Mouse (Mus musculus): ENCODE results near the gene Otoa. TPM values are rescaled to one million over a fixed set of nuclear protein-coding genes. Genes with fewer than 3 reads are reported as not detected.

The Otoa gene
- total and polyA plus RNA-seq, 2 experiments from 2014 or later = 0.16 to 0.48 TPM

- Histone ChIP-seq H3K9me3 (ENCODE audit: low read length) (no peaks in the 10 kb centered on the region), H3K27ac (ENCODE audit: low read depth, low read length) (no peak overlapping the region), H3K27me3 (ENCODE audit: insufficient read depth, low read length) (no peaks in the 10 kb centered on the region), H3K4me1 (ENCODE audit: insufficient read depth) (peaks cover 13% of the 10 kb centered on the region), H3K4me3 (ENCODE audit: low read depth, low read length) (no peak overlapping the region), H3K36me3 (ENCODE audit: insufficient read depth) (no peaks in the 10 kb centered on the region), H3K9ac (no peak overlapping the region), H3K4me2 (ENCODE audit: low read depth) (no peak overlapping the region)
- DNase-seq = peak; percentile 45
- ATAC-seq = 0 out of 2 replicates have a peak, but pooled peaks have one; percentile 47
- WGBS = 58% methylated on average over 4 of the region's 4 CpGs
- no peak for TF ChIP-seq CTCF (IDR thresholded peaks at IDR 0.05; ENCODE audit: low read depth)
These were observed 130.4 kb downstream of the Otoa start for GRCm38 (mm10) chr7:121211804-121212203.

Other genes starting within 250 kb of the Otoa start
- 53.8 and 56.4 TPM in 2 replicates for gene Eef2k, start 238.8 kb upstream of the Otoa start, total RNA-seq (2014; rRNA removed)
- gene Eef2k, start 238.8 kb upstream of the Otoa start, polyA plus RNA-seq (2015; fragmentation: Nextera tagmentation; extraction: Ambion mirVana) = 31.6 and 35.4 TPM in 2 replicates
- 28.3 and 31.2 TPM in 2 replicates for gene Polr3e, start 163.9 kb upstream of the Otoa start, total RNA-seq (2014; rRNA removed)
- 18.1 and 20.9 TPM in 2 replicates for gene Polr3e, start 163.9 kb upstream of the Otoa start, polyA plus RNA-seq (2015; fragmentation: Nextera tagmentation; extraction: Ambion mirVana)
- gene Cdr2, start 99.3 kb upstream of the Otoa start, total RNA-seq (2014; rRNA removed) = 20.2 and 21.2 TPM in 2 replicates
- gene Cdr2, start 99.3 kb upstream of the Otoa start, polyA plus RNA-seq (2015; fragmentation: Nextera tagmentation; extraction: Ambion mirVana) = 5.4 and 5.8 TPM in 2 replicates
- 0.48 TPM in 1 of 2 replicates, not detected in the other for gene Mfsd13b, start 99.1 kb upstream of the Otoa start, total RNA-seq (2014; rRNA removed)
- 0.21 and 0.53 TPM in 2 replicates for gene Mfsd13b, start 99.1 kb upstream of the Otoa start, polyA plus RNA-seq (2015; fragmentation: Nextera tagmentation; extraction: Ambion mirVana)
- gene Mettl9, start 47.2 kb upstream of the Otoa start, total RNA-seq (2014; rRNA removed) = 118 and 147 TPM in 2 replicates
- 154 and 159 TPM in 2 replicates for gene Mettl9, start 47.2 kb upstream of the Otoa start, polyA plus RNA-seq (2015; fragmentation: Nextera tagmentation; extraction: Ambion mirVana)
- gene Igsf6, start 7.1 kb upstream of the Otoa start, total RNA-seq (2014; rRNA removed) = 0.77 and 1.00 TPM in 2 replicates
- gene Igsf6, start 7.1 kb upstream of the Otoa start, polyA plus RNA-seq (2015; fragmentation: Nextera tagmentation; extraction: Ambion mirVana) = 0.43 and 0.74 TPM in 2 replicates